Mouse (Mus musculus): ENCODE measurements around the gene Spc25. TPM values are rescaled to one million over a fixed set of nuclear protein-coding genes. Genes with fewer than 3 reads are reported as not detected.

Spc25 gene
- polyA plus RNA-seq, 1 experiment, result 16.3 TPM

DNA sequence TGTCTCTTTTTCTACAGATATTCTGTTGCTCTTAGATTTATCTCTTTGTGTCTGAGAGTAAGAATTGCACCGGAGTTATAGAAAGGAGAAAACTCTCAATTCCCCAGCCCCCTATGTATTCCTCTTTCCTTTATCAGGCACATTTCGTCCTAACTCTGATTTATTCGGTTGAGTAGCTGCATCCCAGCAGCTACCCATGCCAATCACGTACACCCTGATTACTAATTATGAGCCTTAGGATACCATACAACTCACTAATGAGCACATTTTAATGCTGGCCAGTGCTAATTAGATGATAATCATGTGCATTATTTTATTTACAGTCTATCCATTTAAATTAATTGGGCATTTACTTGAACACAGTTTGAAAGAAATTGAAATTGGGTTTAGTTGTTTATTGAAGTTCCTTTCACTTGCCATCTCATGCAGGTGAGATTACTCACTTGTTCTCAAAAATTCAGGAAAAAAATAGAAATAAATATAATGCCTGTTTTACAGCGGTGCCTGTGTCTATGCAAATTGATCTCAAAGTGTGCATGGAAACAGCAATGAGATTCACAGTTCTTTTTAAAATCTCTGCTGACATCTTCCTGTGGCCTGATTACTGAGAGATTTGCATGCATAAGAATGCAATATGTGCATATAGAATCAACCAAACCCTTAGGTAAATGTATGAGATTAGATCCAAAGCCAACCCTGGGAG is 29.1 kb upstream of the Spc25 start:
- Histone ChIP-seq H3K36me3 (ENCODE audit: control insufficient read depth, insufficient read depth) (no peaks in the 10 kb centered on the region), H3K4me3 (no peak overlapping the region), H3K4me2 (ENCODE audit: low read depth) (no peak overlapping the region), H3K27me3 (ENCODE audit: control insufficient read depth, insufficient read depth, insufficient read length) (no peaks in the 10 kb centered on the region), H3ac (ENCODE audit: control insufficient read depth, insufficient read length) (no peak overlapping the region), H3K79me2 (ENCODE audit: control insufficient read depth, insufficient read depth) (no peaks in the 10 kb centered on the region)
- TF ChIP-seq TCF12 (IDR thresholded peaks at IDR 0.05; ENCODE audit: insufficient read depth, poor library complexity, severe bottlenecking) (no peak), POLR2A (IDR thresholded peaks at IDR 0.05; ENCODE audit: insufficient read length, low read depth) (no peak), MYOD1 (IDR thresholded peaks at IDR 0.05; ENCODE audit: control insufficient read depth in 1 of 3, insufficient read length in 2 of 3, low read depth in 2 of 3) (no peak), MYOG (IDR thresholded peaks at IDR 0.05; ENCODE audit: control insufficient read depth in 1 of 3, insufficient read depth in 1 of 3, insufficient read length in 2 of 3, low read depth in 2 of 3) (no peak)

GRCm38 (mm10) chr2:69232101-69232500 is 26.1 kb upstream of the Spc25 start:
- TF ChIP-seq E2F4 (IDR thresholded peaks at IDR 0.05; ENCODE audit: insufficient read depth) (no peak), TCF12 (IDR thresholded peaks at IDR 0.05; ENCODE audit: insufficient read depth, poor library complexity, severe bottlenecking) (no peak), TCF3 (IDR thresholded peaks at IDR 0.05; ENCODE audit: insufficient read length, low read depth) (no peak), MYOG (IDR thresholded peaks at IDR 0.05; ENCODE audit: control insufficient read depth in 1 of 3, insufficient read depth in 1 of 3, insufficient read length in 2 of 3, low read depth in 2 of 3) (no peak), REST (IDR thresholded peaks at IDR 0.05; ENCODE audit: insufficient read depth, insufficient read length) (no peak), SRF (IDR thresholded peaks at IDR 0.05; ENCODE audit: control insufficient read depth, insufficient read length, low read depth) (no peak), POLR2AphosphoS2 (IDR thresholded peaks at IDR 0.05; ENCODE audit: insufficient read length, low read depth) (no peak), POLR2A (IDR thresholded peaks at IDR 0.05; ENCODE audit: insufficient read length, low read depth) (no peak), CEBPB (IDR thresholded peaks at IDR 0.05; ENCODE audit: insufficient read depth, poor library complexity, severe bottlenecking) (no peak), MYOD1 (IDR thresholded peaks at IDR 0.05; ENCODE audit: control insufficient read depth in 1 of 3, insufficient read length in 2 of 3, low read depth in 2 of 3) (no peak), USF1 (IDR thresholded peaks at IDR 0.05; ENCODE audit: low read depth) (no peak), MAX (IDR thresholded peaks at IDR 0.05; ENCODE audit: low read depth) (no peak)
- H3K79me2 ChIP-seq (ENCODE audit: control insufficient read depth, insufficient read depth), result no peaks in the 10 kb centered on the region

GRCm38 (mm10) chr2:69230137-69230536 is 24.1 kb upstream of the Spc25 start:
- no peak overlapping the region for H3K4me3 ChIP-seq
- no peaks in the 10 kb centered on the region for H3K27me3 ChIP-seq (ENCODE audit: control insufficient read depth, insufficient read depth, insufficient read length)
- H3ac ChIP-seq (ENCODE audit: control insufficient read depth, insufficient read length), result no peak overlapping the region
- no peaks in the 10 kb centered on the region for H3K79me2 ChIP-seq (ENCODE audit: control insufficient read depth, insufficient read depth)
- no peak for TF ChIP-seq SRF (IDR thresholded peaks at IDR 0.05; ENCODE audit: control insufficient read depth, insufficient read length, low read depth)
- no peak for TF ChIP-seq MYOG (IDR thresholded peaks at IDR 0.05; ENCODE audit: control insufficient read depth in 1 of 3, insufficient read depth in 1 of 3, insufficient read length in 2 of 3, low read depth in 2 of 3)
- no peak for TF ChIP-seq REST (IDR thresholded peaks at IDR 0.05; ENCODE audit: insufficient read depth, insufficient read length)
- no peak for TF ChIP-seq POLR2A (IDR thresholded peaks at IDR 0.05; ENCODE audit: insufficient read length, low read depth)
- no peak for TF ChIP-seq POLR2AphosphoS2 (IDR thresholded peaks at IDR 0.05; ENCODE audit: insufficient read length, low read depth)
- no peak for TF ChIP-seq E2F4 (IDR thresholded peaks at IDR 0.05; ENCODE audit: insufficient read depth)
- TF ChIP-seq USF1 (IDR thresholded peaks at IDR 0.05; ENCODE audit: low read depth), result no peak
- TF ChIP-seq TCF3 (IDR thresholded peaks at IDR 0.05; ENCODE audit: insufficient read length, low read depth), result no peak
- TF ChIP-seq TCF12 (IDR thresholded peaks at IDR 0.05; ENCODE audit: insufficient read depth, poor library complexity, severe bottlenecking), result no peak
- no peak for TF ChIP-seq CEBPB (IDR thresholded peaks at IDR 0.05; ENCODE audit: insufficient read depth, poor library complexity, severe bottlenecking)
- no peak for TF ChIP-seq MYOD1 (IDR thresholded peaks at IDR 0.05; ENCODE audit: control insufficient read depth in 1 of 3, insufficient read length in 2 of 3, low read depth in 2 of 3)
- no peaks in the 10 kb centered on the region for H3K36me3 ChIP-seq (ENCODE audit: control insufficient read depth, insufficient read depth)
- H3K4me2 ChIP-seq (ENCODE audit: low read depth), result no peak overlapping the region

More at GRCm38 (mm10) chr2:69232101-69232500, 26.1 kb upstream of the Spc25 start:
- H3K27me3 ChIP-seq (ENCODE audit: control insufficient read depth, insufficient read depth, insufficient read length), result no peaks in the 10 kb centered on the region
- H3K4me3 ChIP-seq, result no peak overlapping the region
- H3K36me3 ChIP-seq (ENCODE audit: control insufficient read depth, insufficient read depth), result no peaks in the 10 kb centered on the region
- H3ac ChIP-seq (ENCODE audit: control insufficient read depth, insufficient read length), result no peak overlapping the region
- H3K4me2 ChIP-seq (ENCODE audit: low read depth), result no peak overlapping the region

DNA sequence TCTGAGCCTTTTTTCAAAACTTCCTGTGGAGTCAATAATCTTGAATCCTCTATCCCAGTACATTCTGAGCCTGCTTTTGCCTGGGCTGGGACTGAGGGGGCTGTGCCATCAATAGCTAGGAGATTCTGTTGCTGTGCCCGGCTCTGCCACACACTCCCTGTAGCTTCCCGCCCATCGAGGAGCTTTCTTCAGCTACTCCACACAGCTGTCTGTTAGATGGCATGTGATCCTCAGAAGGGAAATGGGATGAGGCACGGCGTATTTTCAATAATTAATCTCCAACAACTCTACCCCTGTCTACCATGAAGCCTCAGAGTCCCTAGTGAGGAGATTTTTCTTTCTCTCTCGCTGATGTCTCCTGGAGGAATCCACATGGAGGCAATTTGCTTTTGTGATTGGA is 22.6 kb upstream of the Spc25 start:
- H3K36me3 ChIP-seq (ENCODE audit: control insufficient read depth, insufficient read depth), result no peaks in the 10 kb centered on the region
- no peak overlapping the region for H3K4me3 ChIP-seq
- no peaks in the 10 kb centered on the region for H3K27me3 ChIP-seq (ENCODE audit: control insufficient read depth, insufficient read depth, insufficient read length)
- no peak overlapping the region for H3K4me2 ChIP-seq (ENCODE audit: low read depth)
- no peaks in the 10 kb centered on the region for H3K79me2 ChIP-seq (ENCODE audit: control insufficient read depth, insufficient read depth)
- no peak overlapping the region for H3ac ChIP-seq (ENCODE audit: control insufficient read depth, insufficient read length)
- TF ChIP-seq SRF (IDR thresholded peaks at IDR 0.05; ENCODE audit: control insufficient read depth, insufficient read length, low read depth), result no peak
- no peak for TF ChIP-seq USF1 (IDR thresholded peaks at IDR 0.05; ENCODE audit: low read depth)
- no peak for TF ChIP-seq TCF3 (IDR thresholded peaks at IDR 0.05; ENCODE audit: insufficient read length, low read depth)
- TF ChIP-seq POLR2AphosphoS2 (IDR thresholded peaks at IDR 0.05; ENCODE audit: insufficient read length, low read depth), result no peak
- no peak for TF ChIP-seq MYOD1 (IDR thresholded peaks at IDR 0.05; ENCODE audit: control insufficient read depth in 1 of 3, insufficient read length in 2 of 3, low read depth in 2 of 3)
- TF ChIP-seq REST (IDR thresholded peaks at IDR 0.05; ENCODE audit: insufficient read depth, insufficient read length), result no peak
- TF ChIP-seq POLR2A (IDR thresholded peaks at IDR 0.05; ENCODE audit: insufficient read length, low read depth), result no peak
- no peak for TF ChIP-seq MAX (IDR thresholded peaks at IDR 0.05; ENCODE audit: low read depth)
- no peak for TF ChIP-seq CEBPB (IDR thresholded peaks at IDR 0.05; ENCODE audit: insufficient read depth, poor library complexity, severe bottlenecking)
- no peak for TF ChIP-seq TCF12 (IDR thresholded peaks at IDR 0.05; ENCODE audit: insufficient read depth, poor library complexity, severe bottlenecking)
- TF ChIP-seq MYOG (IDR thresholded peaks at IDR 0.05; ENCODE audit: control insufficient read depth in 1 of 3, insufficient read depth in 1 of 3, insufficient read length in 2 of 3, low read depth in 2 of 3), result no peak
- TF ChIP-seq E2F4 (IDR thresholded peaks at IDR 0.05; ENCODE audit: insufficient read depth), result no peak
